In the genomic region with DNA sequence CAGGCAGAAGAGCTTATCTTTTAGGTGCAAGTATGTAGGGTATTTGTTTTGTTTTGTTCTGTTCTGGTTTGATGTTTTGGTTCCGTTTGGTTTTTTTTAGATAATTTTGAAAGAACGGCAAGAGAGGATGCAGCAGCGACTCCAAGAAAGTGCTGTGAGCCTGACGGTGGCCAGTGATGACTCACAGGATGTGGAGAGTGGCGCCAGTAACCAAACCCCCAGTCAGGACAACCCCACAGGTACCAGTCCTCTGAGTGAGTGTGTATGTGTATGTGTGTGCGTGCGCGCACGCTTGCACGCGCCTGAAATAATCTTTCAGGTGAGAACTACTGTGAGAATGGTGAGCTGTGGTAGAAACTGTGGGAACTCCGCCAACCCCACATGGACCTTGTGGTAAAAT, we compare ENCODE assay signal across 27 mouse cellular contexts. TPM values are rescaled to one million over a fixed set of nuclear protein-coding genes. Genes with fewer than 3 reads are reported as not detected.
DNase-seq lines count a peak whose midpoint lies in the region; ATAC-seq and TF ChIP-seq lines count a peak whose summit lies in the region.
"Had no signal": no experiment of that assay in that cellular context is flagged by ENCODE, and none has a peak within 500 bp of the region (broad histone marks: within the 10 kb centered on the region; RNA-seq: fewer than 3 reads in every experiment).

No protein-coding gene starts in this region.

- DNase-seq in liver (no peak), Patski (ENCODE audit: low read depth, low spot score) (peak; percentile 12)
- peak; percentile 24 for DNase-seq in naive thymus-derived CD4-positive, alpha-beta T cell, adult 2 months (ENCODE audit: low read depth)
- DNase-seq in right cerebral cortex, postnatal 36 days (ENCODE audit: low spot score in 2 of 2), result no peak
- DNase-seq in lung, postnatal 36 days, result no peak
- DNase-seq: adrenal gland, adult 8-10 months; cerebellum, adult 8-10 months; gastrocnemius, adult 2 months; gastrocnemius, postnatal 36 days; heart, adult 18-20 months; heart, postnatal 4 days; kidney, adult 8-10 months; kidney, postnatal 14 days; right cerebral cortex, adult 18-20 months; thymus, adult 2 months; thymus, postnatal 36 days had no signal

- 74% methylated on average over 12 of the region's 12 CpGs for WGBS in liver, embryonic 12.5 days (ENCODE audit: insufficient replicate concordance)
- 92% methylated on average over 12 of the region's 12 CpGs for WGBS in intestine, postnatal 0 days

- H3K27ac ChIP-seq in liver, embryonic 12.5 days, result peak overlapping the region; percentile 55
- no peak overlapping the region for H3K27ac ChIP-seq in intestine, postnatal 0 days (ENCODE audit: low read depth, low read length)
- H3K27ac ChIP-seq: forebrain, embryonic 15.5 days; gastrocnemius, adult 2 months; hindbrain, embryonic 13.5 days; limb, embryonic 13.5 days; macrophage; midbrain, embryonic 10.5 days; midbrain, embryonic 15.5 days; neural tube, embryonic 12.5 days had no signal

- H3K36me3 ChIP-seq in liver, embryonic 12.5 days, result peaks cover 95% of the 10 kb centered on the region
- H3K36me3 ChIP-seq in intestine, postnatal 0 days (ENCODE audit: control insufficient read depth, insufficient read depth), result peaks cover 90% of the 10 kb centered on the region

- H3K4me2 ChIP-seq in liver, embryonic 12.5 days, result 0 out of 2 replicates have a peak overlapping the region, but pooled peaks have one; percentile 43
- H3K4me2 ChIP-seq in intestine, postnatal 0 days (replicated peaks; ENCODE audit: low read depth), result no peak overlapping the region
- H3K4me2 ChIP-seq: forebrain, embryonic 15.5 days; heart, embryonic 12.5 days; hindbrain, embryonic 13.5 days; limb, embryonic 13.5 days; midbrain, embryonic 15.5 days; neural tube, embryonic 12.5 days had no signal

- in situ Hi-C loops in Patski (cut with MboI; ENCODE audit: low pct_unique_long_range_greater_than_20kb), result no loop called here

- CTCF ChIA-PET in Patski (lab: Charles Lee), result interaction anchor here (0.7 to 1.1 kb wide), 2 partner anchors 12 to 13 kb away, joined by 3 to 5 read pairs; no protein-coding TSS in a partner anchor

- POLR2A ChIA-PET in Patski (lab: Charles Lee), result interaction anchor here (1.9 kb wide), 1 partner anchor 10 kb away, joined by 5 read pairs; no protein-coding TSS in a partner anchor

- peaks cover 38% of the 10 kb centered on the region for H3K4me1 ChIP-seq in liver, embryonic 12.5 days
- H3K4me1 ChIP-seq in intestine, postnatal 0 days (replicated peaks; ENCODE audit: control insufficient read depth, insufficient read depth, low read length), result no peaks in the 10 kb centered on the region
- H3K4me1 ChIP-seq: forebrain, embryonic 15.5 days; hindbrain, embryonic 13.5 days; limb, embryonic 13.5 days; midbrain, embryonic 10.5 days; midbrain, embryonic 15.5 days; neural tube, embryonic 12.5 days had no signal

- H3K27me3 ChIP-seq in liver, embryonic 12.5 days (replicated peaks), result no peaks in the 10 kb centered on the region
- H3K27me3 ChIP-seq in Patski, result no peaks in the 10 kb centered on the region
- no peaks in the 10 kb centered on the region for H3K27me3 ChIP-seq in intestine, postnatal 0 days (replicated peaks; ENCODE audit: control insufficient read depth, insufficient read depth, low read length)
- H3K27me3 ChIP-seq: forebrain, embryonic 15.5 days; heart, embryonic 12.5 days; hindbrain, embryonic 13.5 days; limb, embryonic 13.5 days; midbrain, embryonic 15.5 days; neural tube, embryonic 12.5 days had no signal

- no peak overlapping the region for H3K4me3 ChIP-seq in liver, embryonic 12.5 days
- no peak overlapping the region for H3K4me3 ChIP-seq in intestine, postnatal 0 days (ENCODE audit: low read depth, low read length)
- H3K4me3 ChIP-seq: forebrain, embryonic 15.5 days; gastrocnemius, adult 2 months; heart, embryonic 12.5 days; hindbrain, embryonic 13.5 days; limb, embryonic 13.5 days; midbrain, embryonic 10.5 days; midbrain, embryonic 15.5 days; neural tube, embryonic 12.5 days had no signal

- no peak overlapping the region for H3K9ac ChIP-seq in liver, embryonic 12.5 days
- H3K9ac ChIP-seq in intestine, postnatal 0 days (ENCODE audit: low read depth, low read length), result no peak overlapping the region
- H3K9ac ChIP-seq: forebrain, embryonic 15.5 days; heart, embryonic 12.5 days; hindbrain, embryonic 13.5 days; limb, embryonic 13.5 days; midbrain, embryonic 15.5 days; neural tube, embryonic 12.5 days had no signal

- no peaks in the 10 kb centered on the region for H3K9me3 ChIP-seq in liver, embryonic 12.5 days (replicated peaks)
- no peaks in the 10 kb centered on the region for H3K9me3 ChIP-seq in intestine, postnatal 0 days (ENCODE audit: control insufficient read depth)
- H3K9me3 ChIP-seq: forebrain, embryonic 15.5 days; heart, embryonic 12.5 days; hindbrain, embryonic 13.5 days; limb, embryonic 13.5 days; midbrain, embryonic 10.5 days; midbrain, embryonic 15.5 days; neural tube, embryonic 12.5 days had no signal

- no peak for TF ChIP-seq CTCF in Patski (IDR thresholded peaks at IDR 0.05)
- no peak for TF ChIP-seq CTCF in intestine, postnatal 0 days (IDR thresholded peaks at IDR 0.05; ENCODE audit: low read depth)

- no peak for ATAC-seq in liver, embryonic 12.5 days
- ATAC-seq in Patski, result peak; percentile 70
- peak; percentile 71 for ATAC-seq in inflammation-experienced regulatory T-cells, adult 6 months
- no peak for ATAC-seq in intestine, postnatal 0 days
- ATAC-seq: midbrain, embryonic 15.5 days had no signal

RNA-seq across cellular contexts. Expression of a gene that starts 25.5 kb away (rescaled TPM):
- 19.7 and 22.7 TPM in 2 replicates for polyA plus RNA-seq in liver, embryonic 12.5 days (2016; fragmentation: Nextera tagmentation; extraction: Ambion mirVana)
- polyA plus RNA-seq in Patski (2021), result 16.1 TPM
- 10 to 100 TPM; 34.3 to 43.2 (median 34.5) TPM for polyA plus RNA-seq in inflammation-experienced regulatory T-cells, adult 6 months (2017; shearing (Covaris generic))
- polyA plus RNA-seq in intestine, postnatal 0 days (2015; fragmentation: Nextera tagmentation; extraction: Ambion mirVana), result 20.2 and 26.1 TPM in 2 replicates

RNA-seq across cellular contexts. Expression of a gene that starts 32.0 kb away (rescaled TPM):
- 405 and 413 TPM in 2 replicates for polyA plus RNA-seq in liver, embryonic 12.5 days (2016; fragmentation: Nextera tagmentation; extraction: Ambion mirVana)
- polyA plus RNA-seq in Patski (2021), result 84.0 TPM
- 100 to 1,000 TPM in 1 of 3 experiments, 10 to 100 TPM in 2; 25.7 to 172 (median 40.8) TPM for polyA plus RNA-seq in inflammation-experienced regulatory T-cells, adult 6 months (2017; shearing (Covaris generic))
- polyA plus RNA-seq in intestine, postnatal 0 days (2015; fragmentation: Nextera tagmentation; extraction: Ambion mirVana), result 109 and 119 TPM in 2 replicates

Comparison
In these comparisons a context has a peak if more than half of its experiments do, and no peak if none do; other contexts are left out.
1. ATAC-seq: peak in Patski (single experiment) and inflammation-experienced regulatory T-cells, adult 6 months (single experiment); none in liver, embryonic 12.5 days (single experiment) and intestine, postnatal 0 days (single experiment).
2. DNase-seq: peak in Patski (single experiment) and naive thymus-derived CD4-positive, alpha-beta T cell, adult 2 months (single experiment); none in liver (single experiment), right cerebral cortex, postnatal 36 days (0 of 2) and lung, postnatal 36 days (single experiment).